Mouse (Mus musculus): ENCODE measurements around the gene Lrch1. TPM values are rescaled to one million over a fixed set of nuclear protein-coding genes. Genes with fewer than 3 reads are reported as not detected.

Lrch1 gene
- total RNA-seq, 1 experiment: 3.3 TPM

GRCm38 (mm10) chr14:74893085-74893648, 54.5 kb downstream of the Lrch1 start:
- Histone ChIP-seq H3K4me1 (ENCODE audit: control insufficient read depth in 2 of 2, insufficient read depth in 2 of 2, low read length in 2 of 2, poor library complexity in 1 of 2) (no peaks in the 10 kb centered on the region; a peak in 1 of 4 replicates), H3K36me3 (ENCODE audit: control insufficient read depth, insufficient read depth, low read length, poor library complexity, severe bottlenecking) (no peaks in the 10 kb centered on the region), H3K9me3 (ENCODE audit: control insufficient read depth, insufficient read depth, low read depth, low read length) (no peaks in the 10 kb centered on the region), H3K27ac (ENCODE audit: insufficient read depth, low read depth, low read length, poor library complexity, severe bottlenecking) (no peak overlapping the region), H3K9ac (ENCODE audit: insufficient read depth, low read depth, low read length, poor library complexity, severe bottlenecking) (no peak overlapping the region), H3K4me3 (ENCODE audit: insufficient read depth in 1 of 2, low read depth in 1 of 2, low read length in 2 of 2, poor library complexity in 1 of 2, severe bottlenecking in 1 of 2) (no peak overlapping the region)
- in situ Hi-C loops (cut with MboI; ENCODE audit: low sequenced_read_pairs in 2 of 2, unreplicated experiment in 2 of 2): no loop called here
- TF ChIP-seq CHD2 (IDR thresholded peaks at IDR 0.05; ENCODE audit: low read depth, low read length) (no peak), ZC3H11A (IDR thresholded peaks at IDR 0.05; ENCODE audit: borderline replicate concordance, low read depth, low read length) (no peak), MAFK (IDR thresholded peaks at IDR 0.05; ENCODE audit: insufficient read depth, low read depth, low read length) (no peak), ZNF384 (IDR thresholded peaks at IDR 0.05; ENCODE audit: low read depth, low read length) (no peak), HCFC1 (IDR thresholded peaks at IDR 0.05; ENCODE audit: borderline replicate concordance, insufficient read depth, low read length) (no peak)
- no peak for DNase-seq (ENCODE audit: low read depth, low spot score)

- H3K9ac ChIP-seq (ENCODE audit: insufficient read depth, low read depth, low read length, poor library complexity, severe bottlenecking): no peak overlapping the region
- in situ Hi-C loops (cut with MboI; ENCODE audit: low sequenced_read_pairs in 2 of 2, unreplicated experiment in 2 of 2): no loop called here
- H3K4me1 ChIP-seq (ENCODE audit: control insufficient read depth in 2 of 2, insufficient read depth in 2 of 2, low read length in 2 of 2, poor library complexity in 1 of 2): no peaks in the 10 kb centered on the region; a peak in 1 of 4 replicates
- H3K27ac ChIP-seq (ENCODE audit: insufficient read depth, low read depth, low read length, poor library complexity, severe bottlenecking): no peak overlapping the region
- no peaks in the 10 kb centered on the region for H3K9me3 ChIP-seq (ENCODE audit: control insufficient read depth, insufficient read depth, low read depth, low read length)
- DNase-seq (ENCODE audit: low read depth, low spot score): no peak
- H3K36me3 ChIP-seq (ENCODE audit: control insufficient read depth, insufficient read depth, low read length, poor library complexity, severe bottlenecking): no peaks in the 10 kb centered on the region
- H3K4me3 ChIP-seq (ENCODE audit: insufficient read depth in 1 of 2, low read depth in 1 of 2, low read length in 2 of 2, poor library complexity in 1 of 2, severe bottlenecking in 1 of 2): no peak overlapping the region
- no peak for TF ChIP-seq ZC3H11A (IDR thresholded peaks at IDR 0.05; ENCODE audit: borderline replicate concordance, low read depth, low read length)
- no peak for TF ChIP-seq HCFC1 (IDR thresholded peaks at IDR 0.05; ENCODE audit: borderline replicate concordance, insufficient read depth, low read length)
- no peak for TF ChIP-seq ZNF384 (IDR thresholded peaks at IDR 0.05; ENCODE audit: low read depth, low read length)
- TF ChIP-seq CHD2 (IDR thresholded peaks at IDR 0.05; ENCODE audit: low read depth, low read length): no peak
- TF ChIP-seq MAFK (IDR thresholded peaks at IDR 0.05; ENCODE audit: insufficient read depth, low read depth, low read length): no peak
Observed at GRCm38 (mm10) chr14:74889304-74889703, 58.4 kb downstream of the Lrch1 start.

GRCm38 (mm10) chr14:74888103-74888502, 59.6 kb downstream of the Lrch1 start:
- Histone ChIP-seq H3K4me1 (ENCODE audit: control insufficient read depth in 2 of 2, insufficient read depth in 2 of 2, low read length in 2 of 2, poor library complexity in 1 of 2) (peaks cover 1 to 4% of the 10 kb centered on the region in 2 experiments), H3K9me3 (ENCODE audit: control insufficient read depth, insufficient read depth, low read depth, low read length) (no peaks in the 10 kb centered on the region), H3K27ac (ENCODE audit: insufficient read depth, low read depth, low read length, poor library complexity, severe bottlenecking) (no peak overlapping the region), H3K9ac (ENCODE audit: insufficient read depth, low read depth, low read length, poor library complexity, severe bottlenecking) (no peak overlapping the region), H3K4me3 (ENCODE audit: insufficient read depth in 1 of 2, low read depth in 1 of 2, low read length in 2 of 2, poor library complexity in 1 of 2, severe bottlenecking in 1 of 2) (no peak overlapping the region), H3K36me3 (ENCODE audit: control insufficient read depth, insufficient read depth, low read length, poor library complexity, severe bottlenecking) (no peaks in the 10 kb centered on the region)
- TF ChIP-seq CHD2 (IDR thresholded peaks at IDR 0.05; ENCODE audit: low read depth, low read length) (no peak), HCFC1 (IDR thresholded peaks at IDR 0.05; ENCODE audit: borderline replicate concordance, insufficient read depth, low read length) (no peak), ZC3H11A (IDR thresholded peaks at IDR 0.05; ENCODE audit: borderline replicate concordance, low read depth, low read length) (no peak), ZNF384 (IDR thresholded peaks at IDR 0.05; ENCODE audit: low read depth, low read length) (no peak), MAFK (IDR thresholded peaks at IDR 0.05; ENCODE audit: insufficient read depth, low read depth, low read length) (no peak)
- in situ Hi-C loops (cut with MboI; ENCODE audit: low sequenced_read_pairs in 2 of 2, unreplicated experiment in 2 of 2): no loop called here
- no peak for DNase-seq (ENCODE audit: low read depth, low spot score)

DNA sequence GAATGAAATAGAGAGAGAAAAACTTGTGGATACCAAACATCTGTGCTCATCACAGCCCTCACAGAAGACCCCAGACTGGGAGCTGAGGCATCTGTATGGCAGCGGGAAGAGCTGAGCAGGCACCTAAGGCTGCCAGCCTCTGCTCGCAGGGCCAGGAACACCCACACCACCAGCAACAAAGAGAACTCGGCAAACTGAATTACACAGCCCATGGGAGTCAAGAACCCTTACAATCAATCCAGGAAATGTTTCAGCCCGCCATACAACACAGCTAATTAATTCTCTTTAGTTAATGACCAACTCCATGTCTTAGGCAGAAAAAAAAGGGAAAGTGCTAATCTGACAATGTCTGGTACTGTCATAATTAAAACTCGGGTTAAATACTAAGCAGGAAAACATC, 61.2 kb downstream of the Lrch1 start:
- Histone ChIP-seq H3K4me3 (ENCODE audit: insufficient read depth in 1 of 2, low read depth in 1 of 2, low read length in 2 of 2, poor library complexity in 1 of 2, severe bottlenecking in 1 of 2) (no peak overlapping the region), H3K9ac (ENCODE audit: insufficient read depth, low read depth, low read length, poor library complexity, severe bottlenecking) (no peak overlapping the region), H3K36me3 (ENCODE audit: control insufficient read depth, insufficient read depth, low read length, poor library complexity, severe bottlenecking) (no peaks in the 10 kb centered on the region), H3K27ac (ENCODE audit: insufficient read depth, low read depth, low read length, poor library complexity, severe bottlenecking) (no peak overlapping the region), H3K4me1 (ENCODE audit: control insufficient read depth in 2 of 2, insufficient read depth in 2 of 2, low read length in 2 of 2, poor library complexity in 1 of 2) (peaks cover 4 to 8% of the 10 kb centered on the region in 2 experiments), H3K9me3 (ENCODE audit: control insufficient read depth, insufficient read depth, low read depth, low read length) (no peaks in the 10 kb centered on the region)
- TF ChIP-seq MAFK (IDR thresholded peaks at IDR 0.05; ENCODE audit: insufficient read depth, low read depth, low read length): no peak
- no peak for TF ChIP-seq CHD2 (IDR thresholded peaks at IDR 0.05; ENCODE audit: low read depth, low read length)
- TF ChIP-seq HCFC1 (IDR thresholded peaks at IDR 0.05; ENCODE audit: borderline replicate concordance, insufficient read depth, low read length): no peak
- TF ChIP-seq ZNF384 (IDR thresholded peaks at IDR 0.05; ENCODE audit: low read depth, low read length): no peak
- TF ChIP-seq ZC3H11A (IDR thresholded peaks at IDR 0.05; ENCODE audit: borderline replicate concordance, low read depth, low read length): no peak
- in situ Hi-C loops (cut with MboI; ENCODE audit: low sequenced_read_pairs in 2 of 2, unreplicated experiment in 2 of 2): no loop called here
- no peak for DNase-seq (ENCODE audit: low read depth, low spot score)

Data from ES-E14 (cell line).